Mouse (Mus musculus) adrenal gland (tissue): ENCODE data around the gene Higd1c.
"Not testable (repeated sequence)": the region's sequence is repeated elsewhere in the genome, so short reads cannot be mapped to it uniquely, and the experiment has no call there.

Source experiments
- intact Hi-C: fragments of 180-260 bp; cut with DNase I; formaldehyde crosslinking; loops from one replicate; pipeline ENCODE4 v1.15.1; 2025

Gene Higd1c

GRCm38 (mm10) chr15:100353399-100353798 lies 10.9 kb upstream of the Higd1c start:
- intact Hi-C loops = not testable (repeated sequence)

GRCm38 (mm10) chr15:100355876-100356275 lies 8.5 kb upstream of the Higd1c start:
- intact Hi-C loops = no loop called here

GRCm38 (mm10) chr15:100365967-100366366 lies 1.6 kb downstream of the Higd1c start:
- intact Hi-C loops = not testable (repeated sequence)

- intact Hi-C loops = no loop called here
Measured at GRCm38 (mm10) chr15:100367119-100367518, 2.8 kb downstream of the Higd1c start.

GRCm38 (mm10) chr15:100375066-100375465 lies 10.7 kb downstream of the Higd1c start:
- intact Hi-C loops = loop anchor here (10.0 kb wide), 1 partner anchor 110 kb away; no protein-coding TSS in a partner anchor

GRCm38 (mm10) chr15:100377847-100378505 lies 13.6 kb downstream of the Higd1c start:
- intact Hi-C loops = loop anchor here (10.0 kb wide), 1 partner anchor 113 kb away; no protein-coding TSS in a partner anchor

- intact Hi-C loops = loop anchor here (10.0 kb wide), 1 partner anchor 115 kb away; no protein-coding TSS in a partner anchor
Measured at GRCm38 (mm10) chr15:100379658-100380057, 15.3 kb downstream of the Higd1c start.

- intact Hi-C loops = no loop called here
Measured at GRCm38 (mm10) chr15:100380104-100380503, 15.8 kb downstream of the Higd1c start.

- intact Hi-C loops = no loop called here
Measured at GRCm38 (mm10) chr15:100385705-100386104, 21.4 kb downstream of the Higd1c start.

- intact Hi-C loops = no loop called here
Measured at GRCm38 (mm10) chr15:100387544-100388223, 23.3 kb downstream of the Higd1c start.

- intact Hi-C loops = no loop called here
Measured at GRCm38 (mm10) chr15:100388224-100388835, 24.0 kb downstream of the Higd1c start.

- intact Hi-C loops = no loop called here
Measured at GRCm38 (mm10) chr15:100388886-100389285, 24.5 kb downstream of the Higd1c start.

GRCm38 (mm10) chr15:100391066-100391465 lies 26.7 kb downstream of the Higd1c start:
- intact Hi-C loops = loop anchor here (5.0 kb wide), 1 partner anchor 66 kb away; no protein-coding TSS in a partner anchor

GRCm38 (mm10) chr15:100391599-100391998 lies 27.3 kb downstream of the Higd1c start:
- intact Hi-C loops = loop anchor here (5.0 kb wide), 1 partner anchor 66 kb away; no protein-coding TSS in a partner anchor

- intact Hi-C loops = loop anchor here (5.0 kb wide), 1 partner anchor 64 kb away; no protein-coding TSS in a partner anchor
Measured at GRCm38 (mm10) chr15:100393016-100393415, 28.7 kb downstream of the Higd1c start.

- intact Hi-C loops = no loop called here
Measured at GRCm38 (mm10) chr15:100395561-100395960, 31.2 kb downstream of the Higd1c start.

- intact Hi-C loops = loop anchor here (5.0 kb wide), 1 partner anchor 52 kb away; no protein-coding TSS in a partner anchor
Measured at GRCm38 (mm10) chr15:100400592-100401250, 36.4 kb downstream of the Higd1c start.

GRCm38 (mm10) chr15:100401811-100402210 lies 37.5 kb downstream of the Higd1c start:
- intact Hi-C loops = loop anchor here (5.0 kb wide), 1 partner anchor 50 kb away; no protein-coding TSS in a partner anchor

- intact Hi-C loops = loop anchor here (5.0 kb wide), 1 partner anchor 50 kb away; no protein-coding TSS in a partner anchor
Measured at GRCm38 (mm10) chr15:100402347-100402746, 38.0 kb downstream of the Higd1c start.

- intact Hi-C loops = loop anchor here (5.0 kb wide), 1 partner anchor 50 kb away; no protein-coding TSS in a partner anchor
Measured at GRCm38 (mm10) chr15:100402798-100403197, 38.5 kb downstream of the Higd1c start.
